Mouse (Mus musculus) kidney, adult 2 months (tissue): ENCODE measurements around the gene Cog2.

Experiments
- CTCF ChIP-seq: fragments of 200-500 bp; conservative IDR thresholded peaks from 2 replicates; pipeline ENCODE4 v1.5.1; 2011; ENCODE audit warnings: low read depth, mild to moderate bottlenecking, control low read depth, low read length, moderate library complexity, mixed read lengths; ENCODE audit not compliant: insufficient read depth, insufficient read length
- POLR2A ChIP-seq: fragments of 200-500 bp; IDR thresholded peaks from one replicate; pipeline ENCODE4 v1.6.1; 2011; ENCODE audit warnings: low read depth, low read length, control low read depth

DNA sequence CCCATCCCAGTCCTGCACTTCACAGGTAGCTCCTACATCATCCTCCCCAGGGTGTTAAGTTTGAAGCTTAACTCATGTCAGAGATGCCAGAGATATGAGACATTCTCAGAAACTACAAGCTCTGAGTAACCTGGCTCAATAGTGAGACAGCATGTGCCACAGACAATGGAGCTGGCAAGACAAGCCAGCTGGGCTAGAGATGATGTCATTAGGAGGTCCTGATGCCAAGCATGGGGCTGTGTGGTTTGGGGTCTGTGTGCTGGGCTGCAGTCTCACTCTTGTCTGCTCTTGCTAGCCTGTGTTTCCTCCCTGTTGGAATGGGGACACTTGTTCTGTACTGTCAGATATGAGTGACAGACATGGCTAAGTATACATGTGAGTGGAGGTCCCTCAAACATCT, 14.9 kb upstream of the Cog2 start:
- no peak for TF ChIP-seq CTCF
- TF ChIP-seq POLR2A, result no peak
